Mouse (Mus musculus): ENCODE results near the gene Srp9.

DNA sequence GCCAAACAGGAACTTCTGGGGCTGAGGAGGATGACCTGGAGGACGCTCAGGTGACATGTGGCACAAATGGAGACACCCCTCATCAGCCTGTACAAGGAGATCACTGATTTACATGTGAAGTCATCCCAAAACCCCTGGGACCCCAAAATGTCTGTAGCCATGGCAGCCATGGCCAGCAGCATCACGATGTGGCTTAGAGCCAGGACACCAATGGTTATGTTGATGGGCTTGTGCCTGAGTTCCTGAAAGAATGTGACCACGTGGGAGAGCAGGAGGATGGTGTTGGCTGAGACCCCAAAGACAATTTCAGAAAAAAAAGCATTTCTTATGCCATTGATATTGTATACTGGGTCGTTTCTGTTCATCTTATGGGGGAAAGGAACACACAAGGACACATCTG is 33.2 kb downstream of the Srp9 start:
- TF ChIP-seq CTCF (IDR thresholded peaks at IDR 0.05; ENCODE audit: low read depth, low read length) (no peak), POLR2AphosphoS5 (IDR thresholded peaks at IDR 0.05; ENCODE audit: insufficient replicate concordance, low read depth, low read length) (no peak), GATA1 (IDR thresholded peaks at IDR 0.05; ENCODE audit: borderline replicate concordance, low read length) (no peak), TAL1 (conservative IDR thresholded peaks at IDR 0.05; ENCODE audit: low read depth, low read length) (no peak)

Measured in G1E (cell line).